Mouse (Mus musculus): ENCODE data around the gene Ptpa.

Ptpa gene

GRCm38 (mm10) chr2:30495909-30496861 lies 80.3 kb downstream of the Ptpa start:
- DNase-seq (ENCODE audit: low read depth, low spot score), result peak; percentile 41

Data from retina, adult 2 months (tissue).